Mouse (Mus musculus): ENCODE results near the gene Tbxas1.

DNA sequence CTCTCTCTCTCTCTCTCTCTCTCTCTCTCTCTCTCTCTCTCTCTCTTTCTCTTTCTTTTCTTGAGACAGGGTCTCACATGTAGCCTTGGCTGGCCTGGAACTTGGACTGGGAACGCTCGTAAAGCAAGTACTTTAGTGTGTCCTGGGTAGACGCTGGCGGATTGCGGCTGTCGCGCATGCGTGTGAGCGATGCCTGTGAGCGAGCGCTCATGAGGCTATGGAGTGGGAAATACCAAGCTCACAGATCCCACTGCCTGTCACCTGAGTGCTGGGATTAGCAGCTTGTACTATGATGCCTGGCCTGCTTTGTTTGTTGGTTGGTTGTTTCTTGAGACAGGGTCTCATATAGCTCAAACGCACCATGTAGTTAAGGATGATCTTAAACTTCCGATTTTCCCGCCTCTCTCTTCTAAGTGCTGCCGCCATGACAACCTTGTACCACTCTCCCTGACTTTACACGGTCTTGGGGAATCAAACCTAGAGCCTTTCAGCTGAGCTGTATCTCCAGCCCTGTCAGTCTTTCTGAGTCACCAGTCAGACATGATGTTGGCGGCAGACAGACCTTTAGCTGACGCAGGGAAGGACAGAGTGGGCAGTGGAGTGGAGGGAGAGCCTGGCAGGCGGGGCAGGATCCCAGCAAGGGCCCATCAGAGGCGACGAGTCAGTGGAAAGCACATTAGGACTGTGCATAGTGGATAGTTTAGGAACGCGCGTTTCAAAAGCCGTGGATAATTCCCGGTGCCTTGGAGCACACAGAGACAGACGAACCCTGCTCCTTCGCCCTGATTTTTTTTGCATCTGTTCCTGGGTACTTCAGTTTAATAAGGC is 51.1 kb downstream of the Tbxas1 start:
- TF ChIP-seq ZC3H11A (IDR thresholded peaks at IDR 0.05; ENCODE audit: low read depth, low read length) (no peak), MXI1 (IDR thresholded peaks at IDR 0.05; ENCODE audit: low read depth, low read length) (no peak), NRF1 (IDR thresholded peaks at IDR 0.05; ENCODE audit: low read depth, low read length) (no peak)

Measured in CH12.LX (cell line).